ENCODE assay signal across 8 mouse cellular contexts in genomic region chr5:33033121-33033520, GRCm38 (mm10). TPM values are rescaled to one million over a fixed set of nuclear protein-coding genes. Genes with fewer than 3 reads are reported as not detected.
DNase-seq lines count a peak whose midpoint lies in the region; ATAC-seq and TF ChIP-seq lines count a peak whose summit lies in the region.

No protein-coding gene starts in this region.

- H3K27me3 ChIP-seq in intestine, postnatal 0 days (replicated peaks; ENCODE audit: control insufficient read depth, insufficient read depth, low read length): no peaks in the 10 kb centered on the region
- no peaks in the 10 kb centered on the region for H3K27me3 ChIP-seq in limb, embryonic 14.5 days (ENCODE audit: control insufficient read depth, insufficient read depth, low read length)
- no peaks in the 10 kb centered on the region for H3K27me3 ChIP-seq in midbrain, postnatal 0 days (ENCODE audit: insufficient read depth, low read length)

- peak; percentile 26; the same call in 1 of the 2 replicates for TF ChIP-seq POLR2A in limb, embryonic 14.5 days (IDR thresholded peaks at IDR 0.05; ENCODE audit: borderline replicate concordance, extremely low read depth, insufficient read depth, insufficient read length)

- peaks cover 12% of the 10 kb centered on the region for H3K36me3 ChIP-seq in intestine, postnatal 0 days (ENCODE audit: control insufficient read depth, insufficient read depth)
- peaks cover 6% of the 10 kb centered on the region for H3K36me3 ChIP-seq in limb, embryonic 14.5 days (ENCODE audit: control insufficient read depth, insufficient read depth, low read length)
- H3K36me3 ChIP-seq in midbrain, postnatal 0 days (ENCODE audit: insufficient read depth, low read length): peaks cover 4% of the 10 kb centered on the region

- 0 out of 2 replicates have a peak, but pooled peaks cover 3% of the 10 kb centered on the region for H3K4me1 ChIP-seq in intestine, postnatal 0 days (replicated peaks; ENCODE audit: control insufficient read depth, insufficient read depth, low read length)
- no peaks in the 10 kb centered on the region for H3K4me1 ChIP-seq in limb, embryonic 14.5 days (ENCODE audit: control insufficient read depth, insufficient read depth, low read length)
- peaks cover 6% of the 10 kb centered on the region; the same call in 1 of the 2 replicates for H3K4me1 ChIP-seq in midbrain, postnatal 0 days (ENCODE audit: insufficient read depth, low read length)

- peak; percentile 68 for ATAC-seq in intestine, postnatal 0 days
- ATAC-seq in limb, embryonic 14.5 days (ENCODE audit: low FRiP score, low read depth): peak; percentile 77; the same call in 1 of the 2 replicates
- ATAC-seq in midbrain, postnatal 0 days (ENCODE audit: low FRiP score): 0 out of 2 replicates have a peak, but pooled peaks have one; percentile 42

- DNase-seq in 3134 (ENCODE audit: extremely low read depth, insufficient read length, low spot score): peak; percentile 43
- DNase-seq in adrenal gland, adult 2 months: peak; percentile 76
- peak; percentile 72 for DNase-seq in embryo, embryonic 11.5 days (ENCODE audit: low read depth, low spot score)
- peak; percentile 97 for DNase-seq in heart, adult 11 months
- peak; percentile 84 for DNase-seq in limb, embryonic 14.5 days (ENCODE audit: low spot score)
- DNase-seq in midbrain, postnatal 0 days (ENCODE audit: low spot score): peak; percentile 89
- DNase-seq in spleen, postnatal 4 days (ENCODE audit: low spot score in 2 of 2): peak; percentile 80 to 90

- no peak overlapping the region for H3K9ac ChIP-seq in intestine, postnatal 0 days (ENCODE audit: low read depth, low read length)
- no peak overlapping the region for H3K9ac ChIP-seq in limb, embryonic 14.5 days (ENCODE audit: low read depth, low read length, severe bottlenecking)
- no peak overlapping the region for H3K9ac ChIP-seq in midbrain, postnatal 0 days (replicated peaks; ENCODE audit: low read length, poor library complexity, severe bottlenecking)

- H3K4me3 ChIP-seq in intestine, postnatal 0 days (ENCODE audit: low read depth, low read length): no peak overlapping the region
- H3K4me3 ChIP-seq in limb, embryonic 14.5 days (replicated peaks; ENCODE audit: low read length): no peak overlapping the region
- no peak overlapping the region for H3K4me3 ChIP-seq in midbrain, postnatal 0 days (ENCODE audit: low read depth, low read length)

- no peaks in the 10 kb centered on the region for H3K9me3 ChIP-seq in intestine, postnatal 0 days (ENCODE audit: control insufficient read depth)
- no peaks in the 10 kb centered on the region for H3K9me3 ChIP-seq in limb, embryonic 14.5 days (ENCODE audit: control insufficient read depth, low read length)
- H3K9me3 ChIP-seq in midbrain, postnatal 0 days (ENCODE audit: low read length): no peaks in the 10 kb centered on the region

- WGBS in intestine, postnatal 0 days: 0% methylated on average over 4 of the region's 4 CpGs
- WGBS in limb, embryonic 14.5 days: 0% methylated on average over 4 of the region's 4 CpGs
- WGBS in midbrain, postnatal 0 days: 0% methylated on average over 4 of the region's 4 CpGs

- H3K4me2 ChIP-seq in intestine, postnatal 0 days (replicated peaks; ENCODE audit: low read depth): no peak overlapping the region
- no peak overlapping the region for H3K4me2 ChIP-seq in limb, embryonic 14.5 days (replicated peaks; ENCODE audit: low read depth, low read length, severe bottlenecking)
- H3K4me2 ChIP-seq in midbrain, postnatal 0 days (ENCODE audit: low read depth, low read length, poor library complexity, severe bottlenecking): no peak overlapping the region

- no peak overlapping the region for H3K27ac ChIP-seq in intestine, postnatal 0 days (ENCODE audit: low read depth, low read length)
- no peak overlapping the region for H3K27ac ChIP-seq in limb, embryonic 14.5 days (replicated peaks; ENCODE audit: low read depth, low read length)
- no peak overlapping the region for H3K27ac ChIP-seq in midbrain, postnatal 0 days (ENCODE audit: low read depth, low read length)

- peak; percentile 93 for TF ChIP-seq CTCF in intestine, postnatal 0 days (IDR thresholded peaks at IDR 0.05; ENCODE audit: low read depth)
- TF ChIP-seq CTCF in midbrain, postnatal 0 days (IDR thresholded peaks at IDR 0.05): peak; percentile 94

RNA-seq across cellular contexts. Expression of gene Ywhah, which starts 14.5 kb away (rescaled TPM):
- total RNA-seq in adrenal gland, adult 2 months (2021): 100 to 1,000 TPM; 167 to 190 TPM
- 128 and 132 TPM in 2 replicates for polyA plus RNA-seq in adrenal gland, adult 2 months (2012; rRNA removed)
- polyA plus RNA-seq in intestine, postnatal 0 days (2015; fragmentation: Nextera tagmentation; extraction: Ambion mirVana): 253 and 260 TPM in 2 replicates
- 226 and 247 TPM in 2 replicates for polyA plus RNA-seq in limb, embryonic 14.5 days (2012; rRNA removed)
- 323 and 339 TPM in 2 replicates for polyA plus RNA-seq in limb, embryonic 14.5 days (2014; fragmentation: Nextera tagmentation; extraction: Ambion mirVana)
- 704 and 729 TPM in 2 replicates for total RNA-seq in midbrain, postnatal 0 days (2014; rRNA removed)
- polyA plus RNA-seq in midbrain, postnatal 0 days (2015; fragmentation: Nextera tagmentation; extraction: Ambion mirVana): 1,094 and 1,095 TPM in 2 replicates

Comparison
In these comparisons a context has a peak if more than half of its experiments do, and no peak if none do; other contexts are left out.
1. DNase-seq: peak in every context shown above with its lines; median percentile 97 in heart, adult 11 months; 89 in midbrain, postnatal 0 days; 85 in spleen, postnatal 4 days; 84 in limb, embryonic 14.5 days; 76 in adrenal gland, adult 2 months; 72 in embryo, embryonic 11.5 days; 43 in 3134.